Mouse (Mus musculus) limb, embryonic 11.5 days (tissue): ENCODE measurements at regions not wholly inside any gene's neighbourhood (a gene's known extent, or its start where the extent isn't known, plus 50 kb on each side); places are given as distances from the start of the nearest gene placed in this dataset.

Source experiments
- ATAC-seq: fragments of 200-750 bp; cut with Nextera tagmentation; 2 replicates; pipeline ENCODE4 v1.8.0; 2017; ENCODE audit warnings: low read depth; ENCODE audit not compliant: insufficient number of reproducible peaks, low FRiP score, low TSS enrichment
- DNase-seq: peaks from one replicate; pipeline ENCODE4 v3.0.0-alpha.2; 2015; ENCODE audit warnings: low spot score
- H3K27ac ChIP-seq: fragments of 300-500 bp; sonication (generic); replicated peaks from 2 replicates; pipeline ENCODE4 v1.5.1; 2014; ENCODE audit warnings: low read depth, mild to moderate bottlenecking, low read length
- H3K27me3 ChIP-seq: fragments of 300-500 bp; sonication (generic); 2 replicates; pipeline ENCODE4 v1.6.1; 2014; ENCODE audit warnings: mild to moderate bottlenecking, low read length, mixed read lengths; ENCODE audit not compliant: control insufficient read depth, insufficient read depth
- H3K36me3 ChIP-seq: fragments of 300-500 bp; sonication (generic); 2 replicates; pipeline ENCODE4 v1.6.1; 2014; ENCODE audit warnings: mild to moderate bottlenecking, low read length, moderate library complexity, mixed read lengths; ENCODE audit not compliant: control insufficient read depth, insufficient read depth
- H3K4me1 ChIP-seq: fragments of 300-500 bp; sonication (generic); 2 replicates; pipeline ENCODE4 v1.6.1; 2014; ENCODE audit warnings: low read length, mixed read lengths; ENCODE audit not compliant: control insufficient read depth, insufficient read depth
- H3K4me2 ChIP-seq: fragments of 300-500 bp; sonication (generic); 2 replicates; pipeline ENCODE4 v1.6.1; 2014; ENCODE audit warnings: low read depth, mild to moderate bottlenecking, moderate library complexity; ENCODE audit not compliant: severe bottlenecking
- H3K4me3 ChIP-seq: fragments of 300-500 bp; sonication (generic); 2 replicates; pipeline ENCODE4 v1.5.1; 2014; ENCODE audit warnings: low read depth, low read length
- H3K9ac ChIP-seq: fragments of 300-500 bp; sonication (generic); 2 replicates; pipeline ENCODE4 v1.6.1; 2014; ENCODE audit warnings: mild to moderate bottlenecking, low read length
- H3K9me3 ChIP-seq: fragments of 300-500 bp; sonication (generic); 2 replicates; pipeline ENCODE4 v1.6.1; 2016; ENCODE audit warnings: low read length; ENCODE audit not compliant: control insufficient read depth
- WGBS: fragments of 180-500 bp; shearing (Covaris S2); extraction: QIAGEN DNeasy Blood & Tissue Kit; methylation state at CpG from one replicate; pipeline ENCODE4 v1.1.7; 2014; 5-methylcytosine and 5-hydroxymethylcytosine counted together

- no peak overlapping the region for H3K27ac ChIP-seq
- no peak overlapping the region for H3K4me2 ChIP-seq
- ATAC-seq (no peak), DNase-seq (no peak)
- no peak overlapping the region for H3K4me3 ChIP-seq
- no peaks in the 10 kb centered on the region for H3K27me3 ChIP-seq
- no peaks in the 10 kb centered on the region for H3K36me3 ChIP-seq
- no peaks in the 10 kb centered on the region for H3K9me3 ChIP-seq
- H3K9ac ChIP-seq = no peak overlapping the region
- 67% methylated on average over 3 of the region's 3 CpGs for WGBS
- H3K4me1 ChIP-seq = no peaks in the 10 kb centered on the region
Measured at GRCm38 (mm10) chr16:51916820-51917219, 114.2 kb upstream of the Cblb start.

DNA sequence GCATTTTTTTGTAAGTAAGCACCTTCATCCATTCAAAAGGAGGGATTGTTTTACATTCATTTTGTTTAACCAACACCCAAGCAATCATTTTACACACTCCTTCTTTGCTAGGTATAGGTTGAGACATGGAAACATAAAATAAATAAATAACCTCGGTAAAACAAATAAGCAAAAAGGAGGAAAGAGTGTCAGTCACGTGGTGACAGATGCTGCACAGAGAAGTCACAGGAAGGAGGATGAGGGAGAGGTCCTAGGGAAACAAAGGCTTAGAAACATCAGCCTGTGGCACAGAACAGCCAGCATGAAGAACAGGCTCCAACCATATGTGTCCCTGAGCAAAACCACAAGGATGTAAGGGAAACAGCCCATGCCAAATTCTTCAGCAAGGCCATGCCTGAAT is 113.5 kb upstream of the Cblb start:
- H3K9me3 ChIP-seq = no peaks in the 10 kb centered on the region
- DNase-seq (no peak), ATAC-seq (no peak)
- 54% methylated on average over 2 of the region's 2 CpGs for WGBS
- no peak overlapping the region for H3K4me2 ChIP-seq
- no peak overlapping the region for H3K9ac ChIP-seq
- no peaks in the 10 kb centered on the region for H3K4me1 ChIP-seq
- no peak overlapping the region for H3K4me3 ChIP-seq
- no peaks in the 10 kb centered on the region for H3K27me3 ChIP-seq
- no peaks in the 10 kb centered on the region for H3K36me3 ChIP-seq
- no peak overlapping the region for H3K27ac ChIP-seq

GRCm38 (mm10) chr16:51921025-51921424 is 110.0 kb upstream of the Cblb start:
- no peak overlapping the region for H3K4me3 ChIP-seq
- H3K4me2 ChIP-seq = no peak overlapping the region
- no peaks in the 10 kb centered on the region for H3K36me3 ChIP-seq
- no peak for ATAC-seq
- H3K27me3 ChIP-seq = no peaks in the 10 kb centered on the region
- no peaks in the 10 kb centered on the region for H3K9me3 ChIP-seq
- H3K9ac ChIP-seq = no peak overlapping the region
- no peak for DNase-seq
- H3K4me1 ChIP-seq = no peaks in the 10 kb centered on the region
- 70% methylated on average over 4 of the region's 4 CpGs for WGBS
- no peak overlapping the region for H3K27ac ChIP-seq

DNA sequence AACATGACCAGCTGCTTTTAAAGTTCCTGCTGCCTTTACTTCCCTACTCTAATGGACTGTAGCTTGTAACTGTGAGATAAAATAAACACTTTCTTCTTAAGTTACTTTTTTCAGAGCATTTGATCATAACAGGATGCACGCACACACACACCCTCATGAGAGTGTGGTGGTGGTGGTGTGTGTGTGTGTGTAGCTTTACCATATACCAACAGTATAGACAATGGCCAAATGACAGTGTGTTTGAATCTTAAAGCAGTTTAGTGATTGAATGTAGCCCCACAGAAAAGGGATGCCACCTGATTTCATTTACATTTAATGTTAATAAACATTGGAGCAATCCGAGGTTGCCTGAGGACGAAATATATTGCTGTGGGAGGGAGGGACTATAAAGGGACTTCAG is 108.4 kb upstream of the Cblb start:
- H3K4me3 ChIP-seq = no peak overlapping the region
- H3K4me1 ChIP-seq = no peaks in the 10 kb centered on the region
- H3K9ac ChIP-seq = no peak overlapping the region
- DNase-seq (no peak), ATAC-seq (no peak)
- no peaks in the 10 kb centered on the region for H3K36me3 ChIP-seq
- WGBS = 72% methylated on average over 3 of the region's 3 CpGs
- H3K27ac ChIP-seq = no peak overlapping the region
- no peaks in the 10 kb centered on the region for H3K27me3 ChIP-seq
- no peaks in the 10 kb centered on the region for H3K9me3 ChIP-seq
- no peak overlapping the region for H3K4me2 ChIP-seq

GRCm38 (mm10) chr16:51925639-51926038 is 105.4 kb upstream of the Cblb start:
- 89% methylated on average over 3 of the region's 3 CpGs for WGBS

DNA sequence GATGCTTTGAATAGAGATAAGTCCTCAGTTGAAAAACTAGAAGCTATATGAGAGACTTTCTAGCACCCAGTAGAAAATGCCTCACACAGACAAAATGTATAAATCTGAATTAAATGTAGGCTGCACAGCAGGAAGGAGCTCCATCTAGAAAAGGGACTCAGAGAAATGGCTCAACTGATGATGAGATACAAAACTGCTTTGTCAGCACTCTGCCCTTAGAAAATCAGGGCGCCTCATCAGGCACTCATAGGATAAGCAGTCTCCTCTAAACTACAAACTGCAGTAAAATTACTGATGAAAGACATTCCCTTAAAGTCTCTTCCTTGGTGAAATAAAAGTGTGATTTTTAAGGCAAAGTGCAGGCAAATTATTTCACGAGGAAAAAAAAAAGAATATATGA is 97.9 kb upstream of the Cblb start:
- Histone ChIP-seq H3K27ac (no peak overlapping the region), H3K9ac (no peak overlapping the region), H3K4me3 (no peak overlapping the region), H3K36me3 (no peaks in the 10 kb centered on the region), H3K4me1 (no peaks in the 10 kb centered on the region), H3K27me3 (no peaks in the 10 kb centered on the region), H3K9me3 (no peaks in the 10 kb centered on the region), H3K4me2 (no peak overlapping the region)
- no peak for DNase-seq
- ATAC-seq = no peak
- WGBS = 86% methylated on average over 2 of the region's 2 CpGs

More at GRCm38 (mm10) chr16:51925639-51926038, 105.4 kb upstream of the Cblb start:
- no peaks in the 10 kb centered on the region for H3K9me3 ChIP-seq
- ATAC-seq (no peak), DNase-seq (no peak)
- no peaks in the 10 kb centered on the region for H3K4me1 ChIP-seq
- no peak overlapping the region for H3K4me2 ChIP-seq
- H3K36me3 ChIP-seq = no peaks in the 10 kb centered on the region
- H3K27ac ChIP-seq = no peak overlapping the region
- no peak overlapping the region for H3K9ac ChIP-seq
- H3K27me3 ChIP-seq = no peaks in the 10 kb centered on the region
- no peak overlapping the region for H3K4me3 ChIP-seq

GRCm38 (mm10) chr16:51933965-51934364 is 97.1 kb upstream of the Cblb start:
- no peaks in the 10 kb centered on the region for H3K36me3 ChIP-seq
- no peak overlapping the region for H3K9ac ChIP-seq
- 82% methylated on average over 3 of the region's 3 CpGs for WGBS
- H3K27me3 ChIP-seq = no peaks in the 10 kb centered on the region
- no peak for DNase-seq
- no peak for ATAC-seq
- no peak overlapping the region for H3K4me3 ChIP-seq
- H3K9me3 ChIP-seq = no peaks in the 10 kb centered on the region
- no peak overlapping the region for H3K27ac ChIP-seq
- no peaks in the 10 kb centered on the region for H3K4me1 ChIP-seq
- H3K4me2 ChIP-seq = no peak overlapping the region

DNA sequence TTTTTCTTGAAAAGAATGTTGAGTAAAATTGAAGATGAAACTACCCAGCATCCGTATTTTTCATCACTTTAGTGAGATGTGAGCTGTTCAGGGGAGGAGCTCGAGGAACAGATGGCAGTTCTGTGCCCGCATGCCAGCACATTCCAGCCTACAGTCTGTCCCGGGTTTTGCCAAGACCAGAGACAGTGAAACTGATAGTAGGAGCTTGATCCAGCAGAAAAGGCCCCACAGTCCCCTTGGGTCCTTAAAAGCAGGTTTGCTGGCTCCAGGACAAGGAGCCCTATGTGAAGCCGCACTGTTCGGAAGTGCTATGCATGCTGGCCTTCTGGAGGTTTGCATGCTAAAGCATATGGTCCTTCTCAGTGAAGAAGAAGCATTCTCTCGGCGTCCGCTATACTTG is 93.7 kb upstream of the Cblb start:
- Histone ChIP-seq H3K4me3 (no peak overlapping the region), H3K27me3 (no peaks in the 10 kb centered on the region), H3K4me1 (no peaks in the 10 kb centered on the region), H3K9ac (no peak overlapping the region), H3K9me3 (no peaks in the 10 kb centered on the region), H3K27ac (no peak overlapping the region), H3K36me3 (no peaks in the 10 kb centered on the region), H3K4me2 (no peak overlapping the region)
- no peak for ATAC-seq
- DNase-seq = no peak
- WGBS = 92% methylated on average over 9 of the region's 9 CpGs

DNA sequence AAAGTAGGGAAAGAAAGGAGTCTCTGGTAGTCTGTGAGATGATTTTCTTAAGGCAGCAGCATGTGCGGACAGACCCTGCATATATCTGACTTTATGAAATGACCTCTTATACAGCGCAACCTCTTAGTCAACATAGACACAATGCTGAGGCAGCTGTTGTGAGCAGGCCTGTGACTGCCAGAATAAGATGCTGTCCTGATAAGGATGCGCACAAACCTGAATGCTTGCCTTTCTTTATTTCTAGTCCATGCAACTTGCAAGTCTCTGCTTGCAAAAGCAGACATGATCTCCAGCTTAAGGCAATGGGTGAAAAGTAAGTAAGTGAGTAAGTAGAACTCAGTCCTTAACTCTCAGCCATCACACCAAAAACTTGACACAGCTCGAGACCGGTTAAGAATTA is 92.0 kb upstream of the Cblb start:
- Histone ChIP-seq H3K9me3 (no peaks in the 10 kb centered on the region), H3K27ac (no peak overlapping the region), H3K9ac (no peak overlapping the region), H3K27me3 (no peaks in the 10 kb centered on the region), H3K4me1 (no peaks in the 10 kb centered on the region), H3K36me3 (no peaks in the 10 kb centered on the region), H3K4me2 (no peak overlapping the region), H3K4me3 (no peak overlapping the region)
- DNase-seq = no peak
- 87% methylated on average over 5 of the region's 5 CpGs for WGBS
- no peak for ATAC-seq
